Mouse (Mus musculus): ENCODE results near the gene Cops4.

GRCm38 (mm10) chr5:100518049-100519026 is at the start of gene Cops4:
- TF ChIP-seq CTCF (IDR thresholded peaks at IDR 0.05; ENCODE audit: low read depth, low read length) (no peak), POLR2A (IDR thresholded peaks at IDR 0.05; ENCODE audit: extremely low read depth, insufficient read depth, low read length) (0 out of 2 replicates have a peak, but pooled peaks have one; percentile 45)

Data from liver, adult 2 months (tissue).